Mouse (Mus musculus): Measurements from ENCODE around the gene Abcc3. TPM values are rescaled to one million over a fixed set of nuclear protein-coding genes. Genes with fewer than 3 reads are reported as not detected.

The Abcc3 gene
- polyA plus RNA-seq, 1 experiment from 2014 or later = 0.27 TPM

DNA sequence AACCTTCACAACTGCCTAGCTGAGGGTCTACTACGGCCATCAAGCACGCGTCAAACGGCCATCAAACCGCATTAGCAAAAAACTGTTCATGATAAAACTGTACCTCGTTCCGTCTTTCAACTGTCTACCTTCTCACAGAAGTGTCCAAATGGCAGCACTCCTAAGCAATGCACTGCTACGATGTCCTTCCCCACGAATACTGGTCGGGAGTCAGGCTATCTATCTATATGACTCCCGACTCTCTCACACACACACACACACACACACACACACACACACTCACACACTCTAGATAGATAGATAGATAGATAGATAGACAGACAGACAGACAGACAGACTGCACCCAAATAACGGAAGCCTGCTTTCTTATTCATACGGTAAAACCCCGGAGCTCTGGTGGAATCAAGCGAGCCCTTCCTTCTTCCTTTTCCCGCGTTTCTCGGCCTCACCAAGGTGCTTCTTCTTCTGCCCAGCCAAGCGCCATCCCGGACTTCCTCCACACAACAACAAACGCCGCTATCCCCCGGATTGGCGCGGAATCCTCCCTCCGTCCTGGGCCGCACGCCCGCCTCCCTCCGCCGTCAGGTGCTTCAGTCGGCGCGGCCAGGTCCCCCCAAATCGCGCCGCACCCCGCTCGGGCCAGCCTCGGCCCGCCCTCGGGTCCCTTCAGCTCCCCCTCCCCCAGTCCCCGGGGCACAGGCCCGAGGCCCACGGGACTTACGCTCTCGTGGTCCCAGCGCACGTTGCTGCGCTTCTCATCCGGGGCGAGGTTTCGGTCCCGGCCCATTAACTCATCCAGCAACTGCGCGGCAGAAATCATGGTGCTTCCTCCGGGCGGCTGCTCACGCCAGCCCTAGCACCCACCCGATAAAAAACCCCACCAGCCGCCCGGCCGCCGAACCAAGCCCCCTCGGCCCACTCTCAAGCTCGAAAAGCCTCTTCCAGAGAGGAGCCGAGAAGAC, 71.5 kb downstream of the Abcc3 start:
- Histone ChIP-seq H3K4me2 (ENCODE audit: low read length) (peak overlapping the region; percentile 86), H3K9me3 (replicated peaks; ENCODE audit: control insufficient read depth, low read length) (no peaks in the 10 kb centered on the region), H3K4me1 (ENCODE audit: control insufficient read depth, insufficient read depth, low read length) (peaks cover 28% of the 10 kb centered on the region), H3K36me3 (ENCODE audit: control insufficient read depth, insufficient read depth, low read length) (0 out of 2 replicates have a peak, but pooled peaks cover 5% of the 10 kb centered on the region), H3K9ac (ENCODE audit: low read length) (peak overlapping the region; percentile 99), H3K27ac (ENCODE audit: low read depth, low read length) (peak overlapping the region; percentile 94), H3K27me3 (replicated peaks; ENCODE audit: control insufficient read depth, insufficient read depth, low read length) (no peaks in the 10 kb centered on the region), H3K4me3 (ENCODE audit: low read depth, low read length) (peak overlapping the region; percentile 93)
- no peak for DNase-seq (ENCODE audit: low spot score)
- ATAC-seq = peak; percentile 80
- WGBS = 1% methylated on average over 67 of the region's 67 CpGs

DNA sequence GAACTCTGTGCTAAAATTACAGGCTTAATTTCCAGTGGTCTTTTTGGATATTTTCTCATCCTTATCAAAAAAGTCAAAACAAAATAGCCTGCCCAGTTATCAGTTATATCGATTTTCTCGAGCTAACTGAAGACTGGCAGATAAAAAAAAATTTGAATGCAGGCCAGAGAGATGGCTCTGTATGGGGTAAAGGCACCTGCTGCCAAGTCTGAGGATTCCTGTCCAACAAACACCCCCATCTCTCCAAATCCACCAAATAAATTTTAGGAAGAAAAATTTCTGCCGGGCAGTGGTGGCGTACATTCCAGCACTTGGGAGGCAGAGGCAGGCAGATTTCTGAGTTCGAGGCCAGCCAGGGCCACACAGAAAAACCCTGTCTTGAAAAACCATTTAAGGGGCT, 74.7 kb downstream of the Abcc3 start:
- H3K27me3 ChIP-seq (replicated peaks; ENCODE audit: control insufficient read depth, insufficient read depth, low read length) = no peaks in the 10 kb centered on the region

DNA sequence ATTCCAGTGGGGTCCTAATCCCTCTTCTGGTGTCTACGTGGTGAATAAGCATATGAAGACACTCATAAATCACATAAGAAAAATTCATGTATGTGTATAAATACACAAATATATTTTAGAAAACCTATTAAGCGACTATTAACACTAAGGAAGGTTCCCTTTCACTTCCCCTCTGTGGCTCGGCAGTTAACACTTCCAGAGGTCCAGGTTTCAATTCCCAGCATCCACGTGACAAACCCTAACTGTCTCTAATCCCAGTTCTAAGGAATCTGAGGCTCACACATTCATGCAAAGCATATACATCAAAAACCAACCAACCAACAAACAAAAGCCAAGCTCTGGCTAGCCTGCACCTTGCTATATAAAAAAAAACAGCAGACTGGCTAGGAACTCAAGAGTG, 75.3 kb downstream of the Abcc3 start:
- 57% methylated on average over 4 of the region's 4 CpGs for WGBS
- peaks cover 33% of the 10 kb centered on the region for H3K4me1 ChIP-seq (ENCODE audit: control insufficient read depth, insufficient read depth, low read length)
- DNase-seq (ENCODE audit: low spot score) = no peak

More for the DNA sequence above, 74.7 kb downstream of the Abcc3 start:
- 80% methylated on average over 5 of the region's 5 CpGs for WGBS
- no peak overlapping the region for H3K9ac ChIP-seq (ENCODE audit: low read length)
- H3K4me1 ChIP-seq (ENCODE audit: control insufficient read depth, insufficient read depth, low read length) = peaks cover 35% of the 10 kb centered on the region
- DNase-seq (ENCODE audit: low spot score) (no peak), ATAC-seq (no peak)
- H3K27ac ChIP-seq (ENCODE audit: low read depth, low read length) = no peak overlapping the region
- no peaks in the 10 kb centered on the region for H3K9me3 ChIP-seq (replicated peaks; ENCODE audit: control insufficient read depth, low read length)
- 0 out of 2 replicates have a peak overlapping the region, but pooled peaks have one; percentile 12 for H3K4me2 ChIP-seq (ENCODE audit: low read length)
- peaks cover 5% of the 10 kb centered on the region; the same call in 1 of the 2 replicates for H3K36me3 ChIP-seq (ENCODE audit: control insufficient read depth, insufficient read depth, low read length)
- H3K4me3 ChIP-seq (ENCODE audit: low read depth, low read length) = no peak overlapping the region

DNA sequence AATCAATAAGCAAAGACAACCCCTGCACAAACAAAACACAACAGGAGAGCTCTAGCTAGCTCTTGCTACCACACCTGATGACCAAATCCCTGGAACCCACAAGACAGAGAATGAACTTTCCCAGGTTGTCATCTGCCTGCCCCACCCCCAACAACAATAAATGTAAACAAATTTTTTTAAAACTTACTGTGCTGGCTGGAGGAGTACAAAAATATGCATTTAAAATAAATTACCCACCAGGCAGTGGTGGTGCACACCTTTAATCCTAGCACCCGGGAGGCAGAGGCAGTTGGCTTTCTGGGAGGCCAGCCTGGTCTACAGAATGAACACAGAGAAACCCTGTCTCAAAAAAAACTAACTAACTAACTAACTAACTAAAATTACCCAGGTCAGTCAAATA, 75.8 kb downstream of the Abcc3 start:
- Histone ChIP-seq H3K4me1 (ENCODE audit: control insufficient read depth, insufficient read depth, low read length) (peaks cover 30% of the 10 kb centered on the region), H3K27ac (ENCODE audit: low read depth, low read length) (no peak overlapping the region), H3K9me3 (replicated peaks; ENCODE audit: control insufficient read depth, low read length) (no peaks in the 10 kb centered on the region), H3K4me3 (ENCODE audit: low read depth, low read length) (no peak overlapping the region), H3K9ac (ENCODE audit: low read length) (no peak overlapping the region), H3K27me3 (replicated peaks; ENCODE audit: control insufficient read depth, insufficient read depth, low read length) (no peaks in the 10 kb centered on the region), H3K4me2 (ENCODE audit: low read length) (no peak overlapping the region), H3K36me3 (ENCODE audit: control insufficient read depth, insufficient read depth, low read length) (peaks cover 5% of the 10 kb centered on the region; the same call in 1 of the 2 replicates)
- DNase-seq (ENCODE audit: low spot score) (no peak), ATAC-seq (no peak)
- WGBS = 81% methylated on average over 1 of the region's 1 CpGs

More for the DNA sequence above, 75.3 kb downstream of the Abcc3 start:
- no peak overlapping the region for H3K9ac ChIP-seq (ENCODE audit: low read length)
- H3K36me3 ChIP-seq (ENCODE audit: control insufficient read depth, insufficient read depth, low read length) = peaks cover 5% of the 10 kb centered on the region; the same call in 1 of the 2 replicates
- no peaks in the 10 kb centered on the region for H3K9me3 ChIP-seq (replicated peaks; ENCODE audit: control insufficient read depth, low read length)
- ATAC-seq = no peak
- H3K27me3 ChIP-seq (replicated peaks; ENCODE audit: control insufficient read depth, insufficient read depth, low read length) = no peaks in the 10 kb centered on the region
- no peak overlapping the region for H3K4me3 ChIP-seq (ENCODE audit: low read depth, low read length)
- H3K27ac ChIP-seq (ENCODE audit: low read depth, low read length) = no peak overlapping the region; the same call in 1 of the 2 replicates
- 0 out of 2 replicates have a peak overlapping the region, but pooled peaks have one; percentile 12 for H3K4me2 ChIP-seq (ENCODE audit: low read length)

GRCm38 (mm10) chr11:94316528-94316927, 76.3 kb downstream of the Abcc3 start:
- ATAC-seq (no peak), DNase-seq (ENCODE audit: low spot score) (no peak)
- H3K4me2 ChIP-seq (ENCODE audit: low read length) = no peak overlapping the region
- no peak overlapping the region for H3K4me3 ChIP-seq (ENCODE audit: low read depth, low read length)
- H3K4me1 ChIP-seq (ENCODE audit: control insufficient read depth, insufficient read depth, low read length) = peaks cover 30% of the 10 kb centered on the region
- H3K9ac ChIP-seq (ENCODE audit: low read length) = no peak overlapping the region
- H3K27ac ChIP-seq (ENCODE audit: low read depth, low read length) = no peak overlapping the region
- 85% methylated on average over 2 of the region's 2 CpGs for WGBS
- H3K36me3 ChIP-seq (ENCODE audit: control insufficient read depth, insufficient read depth, low read length) = peaks cover 5% of the 10 kb centered on the region; the same call in 1 of the 2 replicates
- no peaks in the 10 kb centered on the region for H3K9me3 ChIP-seq (replicated peaks; ENCODE audit: control insufficient read depth, low read length)
- no peaks in the 10 kb centered on the region for H3K27me3 ChIP-seq (replicated peaks; ENCODE audit: control insufficient read depth, insufficient read depth, low read length)

GRCm38 (mm10) chr11:94315308-94315707, 77.5 kb downstream of the Abcc3 start:
- Histone ChIP-seq H3K4me3 (ENCODE audit: low read depth, low read length) (no peak overlapping the region), H3K36me3 (ENCODE audit: control insufficient read depth, insufficient read depth, low read length) (peaks cover 5% of the 10 kb centered on the region; the same call in 1 of the 2 replicates), H3K9ac (ENCODE audit: low read length) (no peak overlapping the region), H3K9me3 (replicated peaks; ENCODE audit: control insufficient read depth, low read length) (no peaks in the 10 kb centered on the region), H3K4me2 (ENCODE audit: low read length) (no peak overlapping the region), H3K27me3 (replicated peaks; ENCODE audit: control insufficient read depth, insufficient read depth, low read length) (no peaks in the 10 kb centered on the region), H3K27ac (ENCODE audit: low read depth, low read length) (no peak overlapping the region), H3K4me1 (ENCODE audit: control insufficient read depth, insufficient read depth, low read length) (peaks cover 31% of the 10 kb centered on the region)
- DNase-seq (ENCODE audit: low spot score) = no peak
- ATAC-seq = no peak
- 85% methylated on average over 1 of the region's 1 CpGs for WGBS

DNA sequence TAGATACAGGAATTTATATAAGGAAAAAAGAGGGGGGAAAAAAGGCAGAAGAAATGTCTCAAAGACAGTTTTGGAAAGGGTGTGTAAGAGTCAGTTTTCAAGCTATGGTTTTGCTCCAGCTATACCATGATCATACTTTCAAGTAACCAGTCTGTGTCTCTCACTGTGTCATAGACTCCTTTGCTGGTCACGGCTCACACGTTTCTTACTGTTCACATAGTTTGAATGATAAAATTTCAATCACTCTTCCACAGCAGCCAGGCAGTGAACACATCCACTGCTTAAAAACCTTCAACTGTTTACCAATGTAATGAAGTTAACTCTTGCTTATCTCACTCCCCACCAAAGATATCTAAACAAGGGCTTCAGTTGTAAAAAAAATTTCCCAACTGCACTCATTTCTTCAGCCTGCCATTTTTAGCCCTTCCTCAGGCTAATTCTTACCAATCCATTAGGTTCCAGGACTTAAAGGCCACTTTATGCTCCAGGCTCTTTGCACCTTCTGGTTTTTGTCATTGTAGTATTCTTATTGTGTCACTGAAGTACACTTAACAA, 78.6 kb downstream of the Abcc3 start:
- H3K27me3 ChIP-seq (replicated peaks; ENCODE audit: control insufficient read depth, insufficient read depth, low read length) = no peaks in the 10 kb centered on the region
- no peak overlapping the region for H3K27ac ChIP-seq (ENCODE audit: low read depth, low read length)
- DNase-seq (ENCODE audit: low spot score) = no peak
- ATAC-seq = no peak
- peaks cover 3% of the 10 kb centered on the region; the same call in 1 of the 2 replicates for H3K36me3 ChIP-seq (ENCODE audit: control insufficient read depth, insufficient read depth, low read length)
- H3K9ac ChIP-seq (ENCODE audit: low read length) = no peak overlapping the region
- H3K4me2 ChIP-seq (ENCODE audit: low read length) = no peak overlapping the region
- H3K4me3 ChIP-seq (ENCODE audit: low read depth, low read length) = no peak overlapping the region
- H3K9me3 ChIP-seq (replicated peaks; ENCODE audit: control insufficient read depth, low read length) = no peaks in the 10 kb centered on the region
- WGBS = 86% methylated on average over 2 of the region's 2 CpGs
- H3K4me1 ChIP-seq (ENCODE audit: control insufficient read depth, insufficient read depth, low read length) = peaks cover 23% of the 10 kb centered on the region

DNA sequence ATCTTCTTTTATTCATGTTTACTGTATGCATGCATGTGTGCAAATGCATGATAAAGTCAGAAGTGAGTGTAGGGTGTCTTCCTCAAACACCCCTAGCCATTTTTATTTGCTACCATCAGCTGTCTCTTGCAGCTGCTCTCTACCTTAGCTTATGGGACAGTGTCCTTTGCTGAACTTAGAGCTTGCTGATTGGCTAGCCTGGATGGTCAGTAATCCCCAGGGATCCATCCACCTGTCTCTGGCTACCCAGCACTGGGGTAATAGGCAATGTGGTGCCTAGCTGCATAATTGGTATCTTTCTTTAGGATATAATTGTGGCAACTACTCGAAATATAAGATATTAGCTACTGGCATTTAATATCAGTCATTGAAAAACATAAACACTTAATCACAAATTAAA, 80.1 kb downstream of the Abcc3 start:
- H3K36me3 ChIP-seq (ENCODE audit: control insufficient read depth, insufficient read depth, low read length) = peaks cover 10% of the 10 kb centered on the region
- H3K9me3 ChIP-seq (replicated peaks; ENCODE audit: control insufficient read depth, low read length) = no peaks in the 10 kb centered on the region
- DNase-seq (ENCODE audit: low spot score) = no peak
- no peak overlapping the region for H3K9ac ChIP-seq (ENCODE audit: low read length)
- no peak overlapping the region for H3K4me2 ChIP-seq (ENCODE audit: low read length)
- no peak for ATAC-seq
- peaks cover 23% of the 10 kb centered on the region for H3K4me1 ChIP-seq (ENCODE audit: control insufficient read depth, insufficient read depth, low read length)
- no peak overlapping the region for H3K4me3 ChIP-seq (ENCODE audit: low read depth, low read length)
- H3K27ac ChIP-seq (ENCODE audit: low read depth, low read length) = no peak overlapping the region
- H3K27me3 ChIP-seq (replicated peaks; ENCODE audit: control insufficient read depth, insufficient read depth, low read length) = no peaks in the 10 kb centered on the region
- WGBS = 73% methylated on average over 1 of the region's 1 CpGs

Data from forebrain, embryonic 14.5 days (tissue).